Mouse (Mus musculus) neutrophil, adult 5-6 weeks (primary cell): Measurements from ENCODE around the gene Ebf4. TPM values are rescaled to one million over a fixed set of nuclear protein-coding genes. Genes with fewer than 3 reads are reported as not detected.

ENCODE experiments used
- ATAC-seq: fragments of 151-379, 151-347 bp; 2 replicates; pipeline ENCODE4 v1.8.0; 2017; ENCODE audit warnings: mild to moderate bottlenecking, moderate TSS enrichment; ENCODE audit not compliant: insufficient number of reproducible peaks, poor library complexity, low FRiP score, severe bottlenecking; ENCODE audit errors: extremely low read depth
- total RNA-seq: library from RNA; stranded (forward); fragments of 200-1000 nt; gene quantifications from 2 replicates; pipeline ENCODE4 v1.2.3, GENCODE M21; 2017

Gene Ebf4
- total RNA-seq, 1 experiment from 2014 or later = not detected

DNA sequence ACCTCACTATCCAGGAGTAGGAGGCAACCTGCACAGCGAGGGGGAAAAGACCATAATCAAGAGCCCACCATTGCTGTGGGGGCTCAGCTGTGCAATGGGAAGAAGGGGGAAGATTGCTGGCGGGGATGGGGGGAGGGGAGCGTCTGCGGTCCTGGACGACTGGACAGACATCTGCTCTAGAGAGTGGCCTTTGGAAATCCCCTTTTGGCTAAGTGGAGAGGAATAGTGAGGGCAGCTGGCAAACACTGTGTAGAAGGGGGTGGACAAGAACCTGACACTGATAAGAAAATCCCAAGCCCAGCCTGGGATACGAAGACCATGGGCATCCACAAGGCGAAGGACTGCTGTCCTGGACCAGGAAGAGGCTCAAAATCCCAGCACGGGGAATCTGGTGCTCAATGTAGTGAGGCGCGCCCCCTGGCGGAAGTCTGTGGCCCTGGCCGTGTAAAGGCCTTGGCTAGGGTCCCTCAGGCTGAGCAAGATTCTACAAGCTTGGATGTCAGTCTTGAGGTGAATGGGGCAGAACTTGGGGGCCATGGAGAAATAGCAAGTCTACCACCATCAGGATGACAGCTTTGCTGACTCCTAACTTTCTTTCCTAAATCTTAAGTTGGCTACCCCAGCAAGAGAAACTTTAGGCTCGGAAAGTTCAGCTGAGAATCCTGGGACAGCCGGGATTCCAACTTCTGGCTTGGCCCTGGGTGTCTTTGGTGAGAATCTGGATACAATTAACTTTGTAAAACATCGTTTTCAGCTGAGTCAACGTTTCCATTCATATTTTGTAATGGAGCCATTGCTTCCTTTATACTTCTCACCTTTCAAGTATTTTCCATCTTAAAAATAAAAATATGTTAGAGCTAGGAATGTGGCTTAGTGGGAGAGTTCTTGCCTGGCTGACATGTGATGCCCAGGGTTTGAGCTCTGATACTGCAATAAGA, 116.9 kb downstream of the Ebf4 start:
- ATAC-seq = peak; percentile 73

- no peak for ATAC-seq
Observed at GRCm38 (mm10) chr2:130412775-130413174, 117.8 kb downstream of the Ebf4 start.

DNA sequence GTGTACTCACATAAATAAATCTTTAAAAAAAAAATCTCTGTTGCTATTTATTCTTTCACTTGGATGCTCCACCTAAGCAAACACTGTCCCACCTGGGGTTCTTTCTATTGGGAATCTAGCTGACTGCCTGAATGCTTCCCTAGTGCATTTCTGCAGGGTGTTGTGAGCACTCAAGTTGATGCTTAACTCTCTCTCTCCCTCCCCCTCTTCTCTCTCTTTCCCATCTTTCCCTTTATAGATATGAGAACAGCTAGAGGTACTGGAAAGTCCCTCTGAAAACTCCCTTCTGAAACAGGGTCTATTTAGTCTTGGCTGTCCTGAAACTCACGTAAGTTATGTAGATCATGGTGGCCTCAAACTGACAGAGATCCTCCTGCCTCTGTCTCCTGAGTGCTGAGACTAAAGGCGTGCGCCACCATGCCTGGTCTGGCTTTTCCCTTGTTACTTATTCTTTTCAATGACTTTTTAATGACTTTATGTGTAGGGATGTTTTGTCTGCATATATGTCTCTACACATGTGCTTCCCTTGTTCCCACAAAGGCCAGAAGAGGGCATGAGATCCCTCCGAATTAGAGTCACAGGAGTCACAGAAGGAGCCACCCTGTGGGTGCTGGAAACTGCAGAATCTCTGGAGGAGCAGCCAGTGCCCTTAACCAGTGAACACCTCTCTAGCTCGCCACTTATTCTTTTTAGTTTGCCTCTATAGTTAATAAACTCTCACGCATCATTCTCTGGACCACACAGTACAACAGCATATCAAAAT, 119.3 kb downstream of the Ebf4 start:
- ATAC-seq = no peak

Other genes starting within 250 kb of the Ebf4 start
- gene Tgm6, start 182.8 kb upstream of the Ebf4 start, total RNA-seq = not detected in 2 replicates
- 64.6 and 67.4 TPM in 2 replicates for gene Snrpb, start 115.8 kb upstream of the Ebf4 start, total RNA-seq
- not detected in 2 replicates for gene Tmc2, start 100.0 kb upstream of the Ebf4 start, total RNA-seq
- gene Nop56, start 20.7 kb upstream of the Ebf4 start, total RNA-seq = 171 and 211 TPM in 2 replicates
- 78.7 and 83.6 TPM in 2 replicates for gene Idh3b, start 10.6 kb upstream of the Ebf4 start, total RNA-seq
- gene Cpxm1, start 102.4 kb downstream of the Ebf4 start, total RNA-seq = 0.12 TPM in 1 of 2 replicates, not detected in the other
- gene Gm28372, start 110.1 kb downstream of the Ebf4 start, total RNA-seq = not detected in 2 replicates
- gene 1700020A23Rik, start 110.1 kb downstream of the Ebf4 start, total RNA-seq = not detected in 2 replicates
- not detected in 2 replicates for gene Tmem239, start 111.3 kb downstream of the Ebf4 start, total RNA-seq
- gene Vps16, start 129.2 kb downstream of the Ebf4 start, total RNA-seq = 208 and 223 TPM in 2 replicates
- gene Pced1a, start 129.5 kb downstream of the Ebf4 start, total RNA-seq = 16.9 TPM in 2 replicates
- gene Ptpra, start 155.1 kb downstream of the Ebf4 start, total RNA-seq = 106 and 115 TPM in 2 replicates